Mouse (Mus musculus) neural tube, embryonic 12.5 days (tissue): ENCODE results near the gene Marveld1. TPM values are rescaled to one million over a fixed set of nuclear protein-coding genes. Genes with fewer than 3 reads are reported as not detected.

Experiments
- ATAC-seq: fragments of 200-750 bp; cut with Nextera tagmentation; 2 replicates; pipeline ENCODE4 v1.8.0; 2017; ENCODE audit warnings: low read depth, mild to moderate bottlenecking, moderate TSS enrichment, moderate library complexity; ENCODE audit not compliant: low FRiP score
- H3K27ac ChIP-seq: fragments of 300-500 bp; sonication (generic); 2 replicates; pipeline ENCODE4 v1.5.1; 2016
- H3K27me3 ChIP-seq: fragments of 300-500 bp; sonication (generic); replicated peaks from 2 replicates; pipeline ENCODE4 v1.6.1; 2016; ENCODE audit warnings: mild to moderate bottlenecking
- H3K36me3 ChIP-seq: fragments of 300-500 bp; sonication (generic); 2 replicates; pipeline ENCODE4 v1.6.1; 2016; ENCODE audit warnings: mild to moderate bottlenecking
- H3K4me1 ChIP-seq: fragments of 300-500 bp; sonication (generic); 2 replicates; pipeline ENCODE4 v1.6.1; 2016
- H3K4me2 ChIP-seq: fragments of 300-500 bp; sonication (generic); replicated peaks from 2 replicates; pipeline ENCODE4 v1.6.1; 2016; ENCODE audit warnings: mild to moderate bottlenecking
- H3K4me3 ChIP-seq: fragments of 300-500 bp; sonication (generic); 2 replicates; pipeline ENCODE4 v1.5.1; 2016
- H3K9ac ChIP-seq: fragments of 300-500 bp; sonication (generic); 2 replicates; pipeline ENCODE4 v1.6.1; 2016; ENCODE audit warnings: mild to moderate bottlenecking
- H3K9me3 ChIP-seq: fragments of 300-500 bp; sonication (generic); 2 replicates; pipeline ENCODE4 v1.6.1; 2016; ENCODE audit warnings: mild to moderate bottlenecking
- WGBS: fragments of 180-500 bp; shearing (Covaris S2); methylation state at CpG from one replicate; pipeline ENCODE4 v1.1.7; 2016; 5-methylcytosine and 5-hydroxymethylcytosine counted together
- polyA plus RNA-seq: library from polyadenylated mRNA; unstranded; fragments of >200 nt; fragmentation: Nextera tagmentation; extraction: Ambion mirVana; gene quantifications from 2 replicates; pipeline ENCODE4 v1.2.1, GENCODE M21; 2016

The Marveld1 gene
- polyA plus RNA-seq, result 8.9 and 12.1 TPM in 2 replicates

DNA sequence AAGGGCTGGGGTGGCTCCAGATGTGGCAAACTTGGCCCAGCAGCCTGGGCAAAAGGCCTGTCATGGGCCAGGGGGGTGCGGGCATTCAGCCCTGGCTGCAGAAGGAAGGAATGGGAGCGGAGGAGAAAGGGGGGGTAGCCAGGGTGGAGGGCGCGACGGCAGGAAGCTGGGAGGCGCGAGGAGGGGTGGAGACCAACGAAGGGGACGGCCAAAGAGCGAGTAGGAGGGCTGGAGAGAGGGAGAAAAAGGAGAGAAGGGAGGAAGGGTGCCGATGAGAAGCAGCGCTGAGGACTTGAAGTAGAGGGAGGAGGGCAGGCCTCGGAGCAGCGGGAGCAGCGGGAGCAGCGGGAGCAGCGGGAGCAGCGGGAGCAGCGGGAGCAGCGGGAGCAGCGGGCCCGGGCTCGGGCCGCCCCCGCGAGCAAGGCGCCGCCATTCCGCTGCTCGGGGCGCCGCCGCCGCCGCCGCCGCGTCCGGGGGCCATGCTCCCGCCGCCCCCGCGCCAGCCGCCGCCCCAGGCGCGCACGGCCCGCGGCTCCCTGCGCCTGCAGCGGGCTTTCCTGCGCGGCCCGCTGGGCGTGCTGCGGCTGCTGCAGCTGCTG lies at the start of gene Marveld1:
Gene Marveld1 (plus strand): TSS at position 231 of the 599 bp plus-strand sequence.
- Histone ChIP-seq H3K4me1 (peaks cover 18% of the 10 kb centered on the region), H3K9me3 (no peaks in the 10 kb centered on the region), H3K4me3 (peak within 1 kb of the TSS; percentile 57), H3K36me3 (no peaks in the 10 kb centered on the region), H3K4me2 (peak within 1 kb of the TSS; percentile 82), H3K27ac (no peak within 1 kb of the TSS), H3K9ac (peak within 1 kb of the TSS; percentile 71), H3K27me3 (peaks cover 38% of the 10 kb centered on the region)
- 0 out of 2 replicates have a peak, but pooled peaks have one; percentile 22 for ATAC-seq
- 1% methylated on average over 31 of the region's 57 CpGs for WGBS

DNA sequence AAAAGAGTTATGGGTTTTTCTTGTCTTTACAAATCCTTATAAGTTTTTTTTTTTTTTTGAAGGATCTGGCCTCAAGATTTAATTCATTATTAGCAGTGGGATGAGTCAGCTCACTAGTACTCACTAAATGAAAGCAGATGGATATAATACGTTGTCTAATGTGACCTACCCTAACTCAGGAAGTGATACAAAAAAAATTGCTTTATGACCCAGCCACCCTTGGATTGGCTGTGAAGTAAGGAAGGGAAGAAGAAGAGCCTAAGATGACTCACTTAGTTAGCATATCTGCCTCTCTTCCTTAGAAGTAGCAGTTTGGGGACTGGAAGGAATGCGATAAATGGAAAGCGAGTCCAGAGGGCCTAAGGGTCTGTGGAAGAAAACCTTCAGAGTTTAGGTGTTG lies 47.8 kb upstream of the Marveld1 start:
- Histone ChIP-seq H3K9ac (no peak overlapping the region), H3K4me2 (no peak overlapping the region), H3K27ac (no peak overlapping the region), H3K4me3 (no peak overlapping the region), H3K27me3 (no peaks in the 10 kb centered on the region), H3K4me1 (no peaks in the 10 kb centered on the region), H3K36me3 (peaks cover 26% of the 10 kb centered on the region), H3K9me3 (no peaks in the 10 kb centered on the region)
- WGBS, result 89% methylated on average over 3 of the region's 3 CpGs
- ATAC-seq, result no peak

DNA sequence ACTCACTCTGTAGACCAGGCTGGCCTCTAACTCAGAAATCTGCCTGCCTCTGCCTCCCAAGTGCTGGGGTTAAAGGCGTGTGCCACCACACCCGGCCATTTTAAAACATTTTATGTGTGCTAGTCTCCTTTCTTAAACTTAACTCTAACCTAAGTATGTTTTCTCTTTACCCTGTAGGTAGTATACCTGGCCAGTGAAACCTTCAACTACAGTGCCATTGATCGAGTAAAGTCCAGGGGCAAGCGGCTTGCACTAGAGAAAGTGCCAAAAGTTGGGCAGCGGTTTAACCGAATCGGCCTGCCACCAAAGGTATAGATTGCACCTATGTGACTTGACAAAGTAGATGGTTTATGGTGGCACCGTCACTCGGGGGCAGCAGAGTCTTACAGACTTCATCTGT lies 42.5 kb upstream of the Marveld1 start:
- Histone ChIP-seq H3K27ac (no peak overlapping the region), H3K27me3 (no peaks in the 10 kb centered on the region), H3K9ac (no peak overlapping the region), H3K4me3 (no peak overlapping the region), H3K4me1 (no peaks in the 10 kb centered on the region), H3K36me3 (peaks cover 40% of the 10 kb centered on the region), H3K4me2 (no peak overlapping the region), H3K9me3 (no peaks in the 10 kb centered on the region)
- WGBS, result 97% methylated on average over 9 of the region's 9 CpGs
- no peak for ATAC-seq

DNA sequence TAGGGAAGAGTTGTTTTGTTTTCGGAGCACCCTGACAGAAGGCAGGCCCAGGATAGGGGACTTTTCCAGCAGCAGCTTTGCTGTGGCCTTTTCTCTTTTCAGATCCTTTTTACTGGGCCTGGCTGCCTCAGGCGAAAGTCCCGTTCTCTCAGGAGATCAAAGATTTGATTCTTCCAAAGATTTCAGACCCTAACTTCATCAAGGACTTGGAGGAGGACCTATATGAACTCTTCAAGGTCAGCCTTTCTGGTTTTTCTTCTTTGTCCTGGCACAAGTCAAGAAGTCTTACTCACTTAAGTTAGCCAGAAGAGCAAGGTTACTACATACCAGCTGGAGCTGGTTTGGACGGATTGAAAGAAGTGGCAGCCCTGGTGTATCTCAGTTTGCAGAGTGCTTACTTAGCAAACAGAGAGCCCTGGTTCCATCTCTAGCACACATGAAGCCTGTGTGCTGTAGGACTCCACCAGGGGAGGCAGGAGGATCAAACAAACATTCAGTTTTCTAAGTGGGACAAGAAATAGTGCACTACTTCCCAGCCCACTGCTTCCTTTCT lies 31.3 kb upstream of the Marveld1 start:
- Histone ChIP-seq H3K36me3 (peaks cover 62% of the 10 kb centered on the region), H3K27me3 (no peaks in the 10 kb centered on the region), H3K4me3 (no peak overlapping the region)

DNA sequence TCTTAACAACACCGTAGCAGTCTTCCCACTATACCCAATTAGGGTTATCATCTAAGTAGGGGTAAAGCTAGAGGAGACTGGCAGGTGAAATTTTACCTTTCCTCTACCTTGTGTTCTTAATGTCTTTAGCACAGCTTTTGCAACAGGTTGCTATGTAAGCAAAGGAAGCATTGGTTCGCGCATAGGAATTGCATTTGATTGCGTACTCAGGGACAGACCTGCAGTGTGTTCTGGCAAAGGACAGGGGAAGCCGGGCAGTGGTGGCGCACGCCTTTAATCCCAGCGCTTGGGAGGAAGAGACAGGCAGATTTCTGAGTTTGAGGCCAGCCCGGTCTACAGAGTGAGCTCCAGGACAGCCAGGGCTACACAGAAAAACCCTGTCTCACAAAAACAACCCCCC lies 29.1 kb upstream of the Marveld1 start:
- H3K4me3 ChIP-seq, result no peak overlapping the region
- no peak overlapping the region for H3K4me2 ChIP-seq
- H3K36me3 ChIP-seq, result peaks cover 74% of the 10 kb centered on the region
- H3K4me1 ChIP-seq, result no peaks in the 10 kb centered on the region
- no peak for ATAC-seq
- no peak overlapping the region for H3K9ac ChIP-seq
- H3K27me3 ChIP-seq, result no peaks in the 10 kb centered on the region
- 96% methylated on average over 9 of the region's 9 CpGs for WGBS
- H3K9me3 ChIP-seq, result no peaks in the 10 kb centered on the region
- H3K27ac ChIP-seq, result no peak overlapping the region

More for the DNA sequence above, 31.3 kb upstream of the Marveld1 start:
- Histone ChIP-seq H3K4me2 (no peak overlapping the region), H3K9me3 (no peaks in the 10 kb centered on the region), H3K9ac (no peak overlapping the region), H3K4me1 (no peaks in the 10 kb centered on the region), H3K27ac (no peak overlapping the region)
- no peak for ATAC-seq
- 87% methylated on average over 4 of the region's 4 CpGs for WGBS

DNA sequence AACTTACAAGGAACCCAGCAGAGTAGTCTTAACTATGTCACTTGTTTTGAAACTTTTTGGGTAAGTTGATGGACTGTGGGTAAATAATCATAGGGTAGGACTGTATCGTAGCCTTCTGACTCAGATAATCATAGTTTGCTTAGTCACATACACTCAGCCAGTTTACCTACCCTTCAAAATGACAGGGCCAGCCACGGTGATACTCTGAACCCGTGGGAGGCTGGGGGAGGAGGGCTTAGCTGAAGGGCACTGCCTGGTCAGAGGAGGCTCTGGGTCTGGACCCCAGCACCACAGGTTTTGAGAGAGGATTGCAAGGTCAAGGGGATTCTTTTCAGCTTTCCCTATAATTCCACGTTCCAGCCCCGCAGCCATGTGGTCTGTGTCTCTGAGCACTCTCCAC lies 28.6 kb upstream of the Marveld1 start:
- no peak for ATAC-seq
- Histone ChIP-seq H3K9ac (no peak overlapping the region), H3K4me1 (no peaks in the 10 kb centered on the region), H3K4me3 (no peak overlapping the region), H3K36me3 (peaks cover 74% of the 10 kb centered on the region), H3K9me3 (no peaks in the 10 kb centered on the region), H3K27ac (no peak overlapping the region), H3K4me2 (no peak overlapping the region), H3K27me3 (no peaks in the 10 kb centered on the region)
- WGBS, result 94% methylated on average over 5 of the region's 5 CpGs

DNA sequence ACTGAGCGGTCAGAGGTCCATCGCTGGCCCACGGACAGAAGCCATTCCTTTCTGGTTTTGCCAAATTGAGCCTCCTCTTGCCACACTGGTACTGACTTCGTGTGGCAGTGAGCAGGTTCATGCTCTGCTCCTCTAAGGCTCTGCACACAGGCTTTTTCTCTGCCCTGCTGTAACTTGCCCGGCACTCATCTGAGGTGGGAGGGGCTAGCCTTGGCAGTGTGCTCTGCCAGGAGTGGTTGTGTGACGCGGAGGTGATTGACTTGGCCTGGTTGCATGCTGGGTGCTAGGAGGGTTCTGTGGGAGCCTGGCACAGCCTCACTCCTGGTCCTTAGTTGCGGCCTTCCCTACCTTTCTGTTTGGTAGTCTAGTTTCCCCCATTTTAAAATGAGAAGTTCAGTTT lies 26.7 kb upstream of the Marveld1 start:
- WGBS, result 92% methylated on average over 8 of the region's 8 CpGs
- no peaks in the 10 kb centered on the region for H3K4me1 ChIP-seq
- peaks cover 67% of the 10 kb centered on the region for H3K36me3 ChIP-seq
- ATAC-seq, result no peak
- no peak overlapping the region for H3K4me3 ChIP-seq
- H3K27me3 ChIP-seq, result no peaks in the 10 kb centered on the region
- no peak overlapping the region for H3K4me2 ChIP-seq
- no peaks in the 10 kb centered on the region for H3K9me3 ChIP-seq
- H3K27ac ChIP-seq, result no peak overlapping the region
- no peak overlapping the region for H3K9ac ChIP-seq

DNA sequence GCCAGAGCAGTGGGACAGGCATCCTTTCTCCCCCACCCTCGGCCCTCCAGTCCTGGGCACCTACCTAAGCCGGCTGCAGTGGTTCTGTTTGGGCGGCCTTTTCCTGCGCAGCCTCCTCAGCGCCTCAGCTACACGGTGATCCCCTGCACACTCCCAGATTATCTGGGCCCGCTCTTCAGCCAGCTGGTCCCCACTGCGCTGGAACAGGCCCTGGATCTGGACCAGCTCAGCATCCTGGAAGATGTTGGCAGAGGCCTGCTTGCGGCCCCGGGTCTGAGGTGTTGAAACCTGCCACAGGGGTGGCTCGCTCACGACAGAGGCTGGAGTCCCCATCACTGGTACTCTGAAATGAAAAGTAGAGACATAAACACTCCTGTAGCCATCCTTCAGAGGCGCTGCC lies 22.5 kb upstream of the Marveld1 start:
- no peak overlapping the region for H3K4me2 ChIP-seq
- H3K27ac ChIP-seq, result no peak overlapping the region
- H3K9ac ChIP-seq, result no peak overlapping the region
- WGBS, result 90% methylated on average over 13 of the region's 13 CpGs
- H3K4me1 ChIP-seq, result peaks cover 14% of the 10 kb centered on the region
- H3K9me3 ChIP-seq, result no peaks in the 10 kb centered on the region
- H3K27me3 ChIP-seq, result 0 out of 2 replicates have a peak, but pooled peaks cover 4% of the 10 kb centered on the region
- ATAC-seq, result no peak
- no peak overlapping the region for H3K4me3 ChIP-seq
- H3K36me3 ChIP-seq, result peaks cover 40% of the 10 kb centered on the region

DNA sequence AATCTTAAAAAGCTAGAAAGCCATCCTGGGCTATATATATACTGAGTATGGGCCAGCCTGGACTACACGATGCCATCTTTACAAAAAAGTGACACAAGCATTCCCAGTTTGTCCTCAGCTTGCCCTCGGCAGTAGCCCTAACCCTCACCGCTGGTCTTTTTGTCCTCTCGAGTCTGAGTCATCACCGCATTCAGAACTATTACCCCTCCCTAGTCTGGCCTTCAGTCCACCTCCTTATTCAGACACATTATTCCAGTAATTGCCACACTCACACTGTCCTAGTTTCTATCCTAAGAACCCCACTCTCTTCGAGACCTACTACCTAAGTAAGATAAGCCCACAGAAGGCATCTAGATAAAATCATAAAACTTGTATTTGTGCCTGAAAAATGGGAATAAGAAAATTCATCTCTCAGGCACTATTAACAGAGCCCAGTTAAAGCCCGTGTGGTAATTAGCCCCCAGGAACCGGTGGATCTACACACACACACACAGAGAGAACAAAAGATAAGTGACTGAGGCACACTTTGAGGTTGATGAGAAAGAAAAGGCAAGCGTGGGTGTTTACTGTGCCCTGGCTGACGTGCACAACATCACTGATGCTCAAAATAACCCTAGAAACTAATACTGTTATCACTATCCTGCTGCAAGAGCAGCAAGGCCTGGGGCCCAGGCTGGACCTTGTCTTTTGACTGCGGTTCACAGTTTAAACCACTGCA lies 21.5 kb upstream of the Marveld1 start:
- Histone ChIP-seq H3K4me3 (no peak overlapping the region), H3K9ac (no peak overlapping the region), H3K27ac (no peak overlapping the region), H3K4me1 (peaks cover 21% of the 10 kb centered on the region), H3K36me3 (peaks cover 30% of the 10 kb centered on the region), H3K4me2 (no peak overlapping the region), H3K9me3 (no peaks in the 10 kb centered on the region), H3K27me3 (0 out of 2 replicates have a peak, but pooled peaks cover 4% of the 10 kb centered on the region)
- no peak for ATAC-seq
- 82% methylated on average over 11 of the region's 11 CpGs for WGBS

DNA sequence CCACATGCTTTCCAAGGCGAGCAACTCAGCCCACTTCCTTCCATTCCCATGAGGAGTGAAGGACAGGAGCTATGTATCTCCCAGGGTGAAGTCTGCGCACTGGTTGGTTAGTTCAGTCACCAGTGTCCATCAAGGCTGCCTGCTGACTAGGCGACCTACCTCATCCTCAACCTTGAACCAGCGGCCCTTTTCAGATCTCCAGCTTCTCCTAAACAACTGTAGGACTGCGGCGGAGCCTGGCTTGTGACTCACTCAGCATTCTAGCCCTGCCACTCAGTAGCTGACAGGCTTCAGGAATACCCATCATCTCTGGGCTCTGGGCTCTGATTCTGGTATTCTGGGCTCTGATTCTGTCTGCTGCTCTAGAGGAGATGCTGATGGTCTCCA lies 21.0 kb upstream of the Marveld1 start:
- H3K27ac ChIP-seq, result no peak overlapping the region
- no peak overlapping the region for H3K4me2 ChIP-seq
- no peak overlapping the region for H3K4me3 ChIP-seq
- WGBS, result 91% methylated on average over 6 of the region's 6 CpGs
- no peaks in the 10 kb centered on the region for H3K9me3 ChIP-seq
- no peak overlapping the region for H3K9ac ChIP-seq
- ATAC-seq, result no peak
- peaks cover 21% of the 10 kb centered on the region for H3K4me1 ChIP-seq
- peaks cover 25% of the 10 kb centered on the region for H3K36me3 ChIP-seq
- H3K27me3 ChIP-seq, result 0 out of 2 replicates have a peak, but pooled peaks cover 4% of the 10 kb centered on the region

DNA sequence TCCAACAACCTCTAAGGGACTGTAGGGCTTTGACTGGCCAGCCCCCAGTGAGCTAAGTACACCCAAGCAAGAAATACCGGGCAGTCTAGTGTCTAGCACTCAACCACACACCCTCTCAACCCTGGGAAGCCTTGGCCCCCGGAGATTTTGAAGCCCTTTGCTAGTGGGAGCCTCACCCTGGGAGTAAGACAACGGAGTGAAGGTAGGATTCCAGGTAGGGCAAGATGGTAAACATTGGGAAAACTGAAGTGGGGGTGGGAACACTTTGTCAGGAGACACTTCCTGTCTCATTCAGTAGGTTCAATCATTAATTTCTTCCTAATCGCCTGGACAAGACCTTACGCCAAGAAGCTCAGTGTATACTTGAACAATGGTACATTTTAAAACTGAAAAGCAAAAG lies 20.2 kb upstream of the Marveld1 start:
- H3K4me2 ChIP-seq, result no peak overlapping the region
- H3K27me3 ChIP-seq, result 0 out of 2 replicates have a peak, but pooled peaks cover 4% of the 10 kb centered on the region
- peaks cover 21% of the 10 kb centered on the region for H3K4me1 ChIP-seq
- 93% methylated on average over 5 of the region's 5 CpGs for WGBS
- no peak for ATAC-seq
- peaks cover 18% of the 10 kb centered on the region for H3K36me3 ChIP-seq
- H3K4me3 ChIP-seq, result no peak overlapping the region
- H3K27ac ChIP-seq, result no peak overlapping the region
- H3K9ac ChIP-seq, result no peak overlapping the region
- no peaks in the 10 kb centered on the region for H3K9me3 ChIP-seq

DNA sequence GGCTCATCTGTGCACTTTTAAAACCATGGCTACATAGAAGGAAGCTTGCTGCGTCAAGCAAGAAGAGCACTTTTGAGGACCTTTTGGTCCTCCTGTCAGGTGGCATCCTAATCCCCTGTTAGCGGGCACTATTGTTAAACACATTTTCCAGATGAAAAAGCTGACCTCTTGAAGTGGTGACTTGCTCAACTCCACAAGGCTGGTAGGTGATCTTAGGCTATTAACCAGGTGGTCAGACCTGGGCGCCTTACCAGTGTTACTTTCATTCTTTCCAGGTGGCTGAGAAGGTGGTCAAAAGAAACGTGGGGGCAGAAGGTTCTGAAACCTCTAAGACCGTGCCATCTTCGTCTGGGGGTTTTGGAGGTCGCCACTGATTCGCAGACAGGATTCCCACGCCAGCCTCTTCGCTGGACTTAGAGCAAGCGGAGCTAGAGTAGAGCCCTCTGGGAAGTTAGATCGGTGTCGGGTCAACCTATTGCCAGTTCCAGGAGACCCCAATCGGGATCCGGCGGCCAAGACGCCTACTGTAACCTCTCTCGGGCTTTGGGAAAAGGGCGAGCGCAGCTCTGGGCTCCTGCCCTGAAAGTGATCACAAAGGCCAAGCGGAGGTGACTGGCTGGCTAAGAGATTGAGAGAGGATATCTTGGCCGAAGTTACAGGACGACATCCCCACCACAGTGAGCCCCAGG lies 19.0 kb upstream of the Marveld1 start:
- Histone ChIP-seq H3K4me3 (peak overlapping the region; percentile 49), H3K9ac (peak overlapping the region; percentile 52), H3K27me3 (0 out of 2 replicates have a peak, but pooled peaks cover 4% of the 10 kb centered on the region), H3K9me3 (no peaks in the 10 kb centered on the region), H3K27ac (no peak overlapping the region), H3K36me3 (peaks cover 12% of the 10 kb centered on the region), H3K4me1 (peaks cover 21% of the 10 kb centered on the region), H3K4me2 (peak overlapping the region; percentile 93)
- 0 out of 2 replicates have a peak, but pooled peaks have one; percentile 1 for ATAC-seq
- WGBS, result 5% methylated on average over 23 of the region's 23 CpGs
